Mouse (Mus musculus): ENCODE results near the gene Cracr2a. TPM values are rescaled to one million over a fixed set of nuclear protein-coding genes. Genes with fewer than 3 reads are reported as not detected.

Cracr2a gene
- polyA plus RNA-seq, 2 experiments = 0.35 to 0.51 TPM

- TF ChIP-seq CTCF (IDR thresholded peaks at IDR 0.05; ENCODE audit: low read depth) (no peak), EP300 (IDR thresholded peaks at IDR 0.05; ENCODE audit: low read depth) (no peak)
- Histone ChIP-seq H3K9ac (replicated peaks) (no peak overlapping the region), H3K36me3 (replicated peaks; ENCODE audit: control insufficient read depth, insufficient read depth, low read depth) (no peaks in the 10 kb centered on the region), H3K9me3 (ENCODE audit: control insufficient read depth, low read length) (no peaks in the 10 kb centered on the region), H3K27ac (no peak overlapping the region), H3K27me3 (ENCODE audit: control insufficient read depth, insufficient read depth, low read length) (no peaks in the 10 kb centered on the region), H3K4me3 (ENCODE audit: insufficient read depth in 1 of 2, low read depth in 2 of 2, low read length in 2 of 2) (no peak overlapping the region), H3K4me1 (replicated peaks; ENCODE audit: control insufficient read depth in 2 of 2, insufficient read depth in 2 of 2, low read length in 1 of 2) (peaks cover 0 to 8% of the 10 kb centered on the region in 2 experiments; a peak in 2 of 4 replicates), H3K4me2 (ENCODE audit: low read depth) (no peak overlapping the region)
- 57% methylated on average over 7 of the region's 7 CpGs for WGBS (ENCODE audit: insufficient replicate concordance)
- ATAC-seq (ENCODE audit: insufficient read depth) = no peak
- DNase-seq (ENCODE audit: low read depth in 3 of 3, low spot score in 3 of 3) = no peak
Observed at GRCm38 (mm10) chr6:127528625-127529024, 32.5 kb upstream of the Cracr2a start.

- Histone ChIP-seq H3K36me3 (replicated peaks; ENCODE audit: control insufficient read depth, insufficient read depth, low read depth) (no peaks in the 10 kb centered on the region), H3K4me3 (ENCODE audit: insufficient read depth in 1 of 2, low read depth in 2 of 2, low read length in 2 of 2) (no peak overlapping the region), H3K4me2 (ENCODE audit: low read depth) (no peak overlapping the region), H3K4me1 (replicated peaks; ENCODE audit: control insufficient read depth in 2 of 2, insufficient read depth in 2 of 2, low read length in 1 of 2) (peaks cover 0 to 8% of the 10 kb centered on the region in 2 experiments; a peak in 2 of 4 replicates), H3K27ac (no peak overlapping the region), H3K27me3 (ENCODE audit: control insufficient read depth, insufficient read depth, low read length) (no peaks in the 10 kb centered on the region), H3K9me3 (ENCODE audit: control insufficient read depth, low read length) (no peaks in the 10 kb centered on the region), H3K9ac (replicated peaks) (no peak overlapping the region)
- DNase-seq (ENCODE audit: low read depth in 3 of 3, low spot score in 3 of 3) (peak; percentile 10 to 12 (median 11)), ATAC-seq (ENCODE audit: insufficient read depth) (peak; percentile 50; the same call in 1 of the 2 replicates)
- TF ChIP-seq EP300 (IDR thresholded peaks at IDR 0.05; ENCODE audit: low read depth) = no peak
- no peak for TF ChIP-seq CTCF (IDR thresholded peaks at IDR 0.05; ENCODE audit: low read depth)
- 43% methylated on average over 2 of the region's 2 CpGs for WGBS (ENCODE audit: insufficient replicate concordance)
Observed at GRCm38 (mm10) chr6:127529451-127529850, 31.7 kb upstream of the Cracr2a start.

- H3K9me3 ChIP-seq (ENCODE audit: control insufficient read depth, low read length) = no peaks in the 10 kb centered on the region
- no peak overlapping the region for H3K4me3 ChIP-seq (ENCODE audit: insufficient read depth in 1 of 2, low read depth in 2 of 2, low read length in 2 of 2)
- TF ChIP-seq EP300 (IDR thresholded peaks at IDR 0.05; ENCODE audit: low read depth) (no peak), CTCF (IDR thresholded peaks at IDR 0.05; ENCODE audit: low read depth) (no peak)
- DNase-seq (ENCODE audit: low read depth in 3 of 3, low spot score in 3 of 3) = no peak
- no peaks in the 10 kb centered on the region for H3K27me3 ChIP-seq (ENCODE audit: control insufficient read depth, insufficient read depth, low read length)
- WGBS (ENCODE audit: insufficient replicate concordance) = 37% methylated on average over 3 of the region's 3 CpGs
- no peak overlapping the region for H3K27ac ChIP-seq
- H3K36me3 ChIP-seq (replicated peaks; ENCODE audit: control insufficient read depth, insufficient read depth, low read depth) = no peaks in the 10 kb centered on the region
- ATAC-seq (ENCODE audit: insufficient read depth) = no peak
- H3K4me1 ChIP-seq (replicated peaks; ENCODE audit: control insufficient read depth in 2 of 2, insufficient read depth in 2 of 2, low read length in 1 of 2) = peaks cover 0 to 8% of the 10 kb centered on the region in 2 experiments; a peak in 2 of 4 replicates
- H3K4me2 ChIP-seq (ENCODE audit: low read depth) = no peak overlapping the region
- no peak overlapping the region for H3K9ac ChIP-seq (replicated peaks)
Observed at GRCm38 (mm10) chr6:127530206-127530605, 30.9 kb upstream of the Cracr2a start.

GRCm38 (mm10) chr6:127531412-127532205 lies 29.5 kb upstream of the Cracr2a start:
- ATAC-seq (ENCODE audit: insufficient read depth) = no peak
- Histone ChIP-seq H3K4me2 (ENCODE audit: low read depth) (no peak overlapping the region), H3K9ac (replicated peaks) (no peak overlapping the region), H3K36me3 (replicated peaks; ENCODE audit: control insufficient read depth, insufficient read depth, low read depth) (no peaks in the 10 kb centered on the region), H3K27me3 (ENCODE audit: control insufficient read depth, insufficient read depth, low read length) (no peaks in the 10 kb centered on the region), H3K4me1 (replicated peaks; ENCODE audit: control insufficient read depth in 2 of 2, insufficient read depth in 2 of 2, low read length in 1 of 2) (peaks cover 0 to 8% of the 10 kb centered on the region in 2 experiments; a peak in 2 of 4 replicates), H3K9me3 (ENCODE audit: control insufficient read depth, low read length) (no peaks in the 10 kb centered on the region), H3K27ac (no peak overlapping the region), H3K4me3 (ENCODE audit: insufficient read depth in 1 of 2, low read depth in 2 of 2, low read length in 2 of 2) (no peak overlapping the region)
- no peak for DNase-seq (ENCODE audit: low read depth in 3 of 3, low spot score in 3 of 3)
- 25% methylated on average over 3 of the region's 3 CpGs for WGBS (ENCODE audit: insufficient replicate concordance)
- TF ChIP-seq EP300 (IDR thresholded peaks at IDR 0.05; ENCODE audit: low read depth) (no peak), CTCF (IDR thresholded peaks at IDR 0.05; ENCODE audit: low read depth) (no peak)

GRCm38 (mm10) chr6:127532304-127532703 lies 28.8 kb upstream of the Cracr2a start:
- no peak overlapping the region for H3K9ac ChIP-seq (replicated peaks)
- DNase-seq (ENCODE audit: low read depth in 3 of 3, low spot score in 3 of 3) (no peak), ATAC-seq (ENCODE audit: insufficient read depth) (no peak)
- WGBS (ENCODE audit: insufficient replicate concordance) = 70% methylated on average over 5 of the region's 5 CpGs
- H3K36me3 ChIP-seq (replicated peaks; ENCODE audit: control insufficient read depth, insufficient read depth, low read depth) = no peaks in the 10 kb centered on the region
- no peak overlapping the region for H3K4me2 ChIP-seq (ENCODE audit: low read depth)
- no peaks in the 10 kb centered on the region for H3K9me3 ChIP-seq (ENCODE audit: control insufficient read depth, low read length)
- peaks cover 0 to 8% of the 10 kb centered on the region in 2 experiments; a peak in 2 of 4 replicates for H3K4me1 ChIP-seq (replicated peaks; ENCODE audit: control insufficient read depth in 2 of 2, insufficient read depth in 2 of 2, low read length in 1 of 2)
- no peak for TF ChIP-seq CTCF (IDR thresholded peaks at IDR 0.05; ENCODE audit: low read depth)
- TF ChIP-seq EP300 (IDR thresholded peaks at IDR 0.05; ENCODE audit: low read depth) = no peak
- H3K27ac ChIP-seq = no peak overlapping the region
- H3K4me3 ChIP-seq (ENCODE audit: insufficient read depth in 1 of 2, low read depth in 2 of 2, low read length in 2 of 2) = no peak overlapping the region
- H3K27me3 ChIP-seq (ENCODE audit: control insufficient read depth, insufficient read depth, low read length) = no peaks in the 10 kb centered on the region

Data from liver, embryonic 14.5 days (tissue).